Mouse (Mus musculus): ENCODE measurements around the gene Gak. TPM values are rescaled to one million over a fixed set of nuclear protein-coding genes. Genes with fewer than 3 reads are reported as not detected.

Gak gene
- polyA plus RNA-seq, 1 experiment from 2014 or later, result 36.1 TPM

DNA sequence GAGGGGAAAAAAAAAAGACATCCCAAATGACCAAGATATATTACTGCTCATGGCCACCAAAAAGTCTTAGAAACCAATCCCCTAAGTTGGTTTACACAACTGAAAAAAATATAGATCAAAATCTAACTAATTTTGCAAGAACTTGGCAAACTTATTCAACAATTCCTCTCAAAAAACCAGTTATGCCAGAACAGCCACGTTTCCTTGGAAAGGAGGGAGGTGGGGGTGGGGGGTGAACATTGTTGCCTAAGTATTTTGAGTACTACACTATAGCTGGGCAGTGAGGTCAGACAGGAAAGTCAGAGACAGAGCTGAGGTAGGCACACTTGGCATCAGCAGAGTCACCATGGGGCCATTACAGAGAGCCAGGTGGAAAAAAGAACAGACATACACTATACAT, 29.6 kb downstream of the Gak start:
- Histone ChIP-seq H3K9ac (ENCODE audit: low read length) (no peak overlapping the region), H3K36me3 (ENCODE audit: control insufficient read depth, insufficient read depth, low read length) (peaks cover 52% of the 10 kb centered on the region), H3K27me3 (ENCODE audit: control insufficient read depth, insufficient read depth, low read length) (no peaks in the 10 kb centered on the region), H3K4me2 (replicated peaks; ENCODE audit: low read depth) (no peak overlapping the region), H3K4me3 (ENCODE audit: low read depth, low read length) (no peak overlapping the region), H3K9me3 (ENCODE audit: control insufficient read depth, low read length) (no peaks in the 10 kb centered on the region), H3K27ac (replicated peaks) (no peak overlapping the region), H3K4me1 (replicated peaks; ENCODE audit: control insufficient read depth, insufficient read depth) (no peaks in the 10 kb centered on the region)
- 66% methylated on average over 1 of the region's 1 CpGs for WGBS
- no peak for ATAC-seq (ENCODE audit: low FRiP score, low TSS enrichment)
- TF ChIP-seq EP300 (optimal IDR thresholded peaks at IDR 0.05), result no peak
- TF ChIP-seq CTCF (IDR thresholded peaks at IDR 0.05; ENCODE audit: low read depth), result no peak
- DNase-seq (ENCODE audit: low spot score), result no peak

- H3K4me2 ChIP-seq (replicated peaks; ENCODE audit: low read depth), result no peak overlapping the region
- H3K36me3 ChIP-seq (ENCODE audit: control insufficient read depth, insufficient read depth, low read length), result peaks cover 20% of the 10 kb centered on the region
- no peaks in the 10 kb centered on the region for H3K4me1 ChIP-seq (replicated peaks; ENCODE audit: control insufficient read depth, insufficient read depth)
- 94% methylated on average over 3 of the region's 3 CpGs for WGBS
- H3K27me3 ChIP-seq (ENCODE audit: control insufficient read depth, insufficient read depth, low read length), result no peaks in the 10 kb centered on the region
- no peak for TF ChIP-seq EP300 (optimal IDR thresholded peaks at IDR 0.05)
- no peak for DNase-seq (ENCODE audit: low spot score)
- no peak for ATAC-seq (ENCODE audit: low FRiP score, low TSS enrichment)
- H3K9me3 ChIP-seq (ENCODE audit: control insufficient read depth, low read length), result no peaks in the 10 kb centered on the region
- H3K27ac ChIP-seq (replicated peaks), result no peak overlapping the region
- H3K4me3 ChIP-seq (ENCODE audit: low read depth, low read length), result no peak overlapping the region
- H3K9ac ChIP-seq (ENCODE audit: low read length), result no peak overlapping the region
These were observed 48.1 kb downstream of the Gak start for GRCm38 (mm10) chr5:108581361-108581891.

- Histone ChIP-seq H3K36me3 (ENCODE audit: control insufficient read depth, insufficient read depth, low read length) (peaks cover 49% of the 10 kb centered on the region), H3K27me3 (ENCODE audit: control insufficient read depth, insufficient read depth, low read length) (no peaks in the 10 kb centered on the region), H3K9me3 (ENCODE audit: control insufficient read depth, low read length) (no peaks in the 10 kb centered on the region), H3K4me1 (replicated peaks; ENCODE audit: control insufficient read depth, insufficient read depth) (no peaks in the 10 kb centered on the region), H3K4me2 (replicated peaks; ENCODE audit: low read depth) (no peak overlapping the region), H3K9ac (ENCODE audit: low read length) (no peak overlapping the region), H3K4me3 (ENCODE audit: low read depth, low read length) (no peak overlapping the region), H3K27ac (replicated peaks) (no peak overlapping the region)
- WGBS, result 77% methylated on average over 6 of the region's 6 CpGs
- ATAC-seq (ENCODE audit: low FRiP score, low TSS enrichment) (no peak), DNase-seq (ENCODE audit: low spot score) (no peak)
- TF ChIP-seq CTCF (IDR thresholded peaks at IDR 0.05; ENCODE audit: low read depth) (no peak), EP300 (optimal IDR thresholded peaks at IDR 0.05) (no peak)
These were observed 56.5 kb downstream of the Gak start for GRCm38 (mm10) chr5:108573054-108573453.

DNA sequence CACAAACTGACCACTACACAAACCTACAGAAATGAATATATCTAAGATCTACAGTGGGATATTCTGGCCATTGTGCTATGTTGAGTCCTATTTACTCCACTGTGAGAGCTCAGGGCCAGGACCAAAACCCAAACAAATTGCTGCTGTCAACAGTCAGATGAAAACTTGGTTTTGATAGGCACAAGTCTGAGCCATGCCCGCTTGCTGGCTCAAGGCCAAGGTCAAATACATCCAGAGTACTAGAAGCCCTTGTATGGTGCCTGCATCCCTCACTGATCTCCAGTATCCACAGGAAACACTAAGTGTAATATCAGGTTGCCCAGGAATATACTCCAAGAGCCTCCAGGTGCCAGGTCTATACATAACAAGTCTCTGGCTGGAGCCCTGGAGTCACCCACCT, 58.6 kb downstream of the Gak start:
- Histone ChIP-seq H3K4me2 (replicated peaks; ENCODE audit: low read depth) (no peak overlapping the region), H3K4me1 (replicated peaks; ENCODE audit: control insufficient read depth, insufficient read depth) (no peaks in the 10 kb centered on the region), H3K27ac (replicated peaks) (no peak overlapping the region), H3K36me3 (ENCODE audit: control insufficient read depth, insufficient read depth, low read length) (peaks cover 39% of the 10 kb centered on the region), H3K4me3 (ENCODE audit: low read depth, low read length) (no peak overlapping the region), H3K9ac (ENCODE audit: low read length) (no peak overlapping the region), H3K9me3 (ENCODE audit: control insufficient read depth, low read length) (no peaks in the 10 kb centered on the region), H3K27me3 (ENCODE audit: control insufficient read depth, insufficient read depth, low read length) (no peaks in the 10 kb centered on the region)
- DNase-seq (ENCODE audit: low spot score), result no peak
- 88% methylated on average over 1 of the region's 1 CpGs for WGBS
- ATAC-seq (ENCODE audit: low FRiP score, low TSS enrichment), result no peak
- TF ChIP-seq EP300 (optimal IDR thresholded peaks at IDR 0.05), result no peak
- no peak for TF ChIP-seq CTCF (IDR thresholded peaks at IDR 0.05; ENCODE audit: low read depth)

DNA sequence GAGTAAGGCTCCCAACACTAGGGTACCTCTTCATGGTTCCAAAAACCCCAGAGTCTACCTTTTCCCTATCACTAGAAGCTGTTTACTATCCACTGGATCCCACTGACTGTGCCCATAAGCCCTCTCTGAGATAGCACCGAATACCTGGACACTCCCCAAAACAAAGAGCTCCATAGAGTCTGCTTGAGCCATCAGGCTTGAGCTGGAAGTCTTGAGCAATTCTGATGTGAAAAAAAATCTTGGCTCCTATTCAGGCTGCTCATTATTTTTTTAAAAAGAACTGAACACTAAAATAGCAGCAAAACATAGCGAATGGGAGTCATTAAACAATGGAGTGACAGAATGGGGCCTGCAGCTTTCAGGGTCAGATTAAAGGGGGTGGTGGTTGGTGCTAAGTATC, 62.5 kb downstream of the Gak start:
- H3K36me3 ChIP-seq (ENCODE audit: control insufficient read depth, insufficient read depth, low read length), result peaks cover 27% of the 10 kb centered on the region
- H3K27ac ChIP-seq (replicated peaks), result no peak overlapping the region
- TF ChIP-seq EP300 (optimal IDR thresholded peaks at IDR 0.05), result no peak
- TF ChIP-seq CTCF (IDR thresholded peaks at IDR 0.05; ENCODE audit: low read depth), result no peak
- H3K9me3 ChIP-seq (ENCODE audit: control insufficient read depth, low read length), result no peaks in the 10 kb centered on the region
- no peak for DNase-seq (ENCODE audit: low spot score)
- ATAC-seq (ENCODE audit: low FRiP score, low TSS enrichment), result no peak
- H3K27me3 ChIP-seq (ENCODE audit: control insufficient read depth, insufficient read depth, low read length), result no peaks in the 10 kb centered on the region
- no peak overlapping the region for H3K4me2 ChIP-seq (replicated peaks; ENCODE audit: low read depth)
- no peak overlapping the region for H3K4me3 ChIP-seq (ENCODE audit: low read depth, low read length)
- H3K9ac ChIP-seq (ENCODE audit: low read length), result no peak overlapping the region
- WGBS, result 79% methylated on average over 2 of the region's 2 CpGs
- no peaks in the 10 kb centered on the region for H3K4me1 ChIP-seq (replicated peaks; ENCODE audit: control insufficient read depth, insufficient read depth)

DNA sequence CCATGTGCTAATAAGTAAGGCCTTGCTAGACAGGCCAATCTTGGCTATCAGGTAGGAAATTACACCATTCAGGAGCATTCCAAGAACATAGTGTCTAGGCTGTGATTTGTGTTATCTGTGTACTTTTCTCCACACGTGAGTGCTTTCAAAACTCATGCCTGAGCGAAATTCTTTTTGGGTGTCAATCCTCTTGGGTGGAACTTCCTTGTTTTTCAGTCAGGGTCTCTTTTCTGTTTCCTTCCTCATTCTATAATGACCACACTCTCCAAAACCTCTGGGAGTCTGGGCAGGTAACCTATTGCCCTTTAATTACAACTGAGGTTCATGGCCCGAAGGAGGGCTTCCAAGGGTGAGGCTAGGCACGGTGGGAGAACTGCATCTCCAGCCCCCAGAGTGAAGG, 63.0 kb downstream of the Gak start:
- Histone ChIP-seq H3K4me3 (ENCODE audit: low read depth, low read length) (no peak overlapping the region), H3K9me3 (ENCODE audit: control insufficient read depth, low read length) (no peaks in the 10 kb centered on the region), H3K27ac (replicated peaks) (no peak overlapping the region), H3K9ac (ENCODE audit: low read length) (no peak overlapping the region), H3K27me3 (ENCODE audit: control insufficient read depth, insufficient read depth, low read length) (no peaks in the 10 kb centered on the region), H3K4me2 (replicated peaks; ENCODE audit: low read depth) (no peak overlapping the region), H3K36me3 (ENCODE audit: control insufficient read depth, insufficient read depth, low read length) (peaks cover 26% of the 10 kb centered on the region), H3K4me1 (replicated peaks; ENCODE audit: control insufficient read depth, insufficient read depth) (no peaks in the 10 kb centered on the region)
- TF ChIP-seq CTCF (IDR thresholded peaks at IDR 0.05; ENCODE audit: low read depth) (no peak), EP300 (optimal IDR thresholded peaks at IDR 0.05) (no peak)
- 81% methylated on average over 4 of the region's 4 CpGs for WGBS
- no peak for ATAC-seq (ENCODE audit: low FRiP score, low TSS enrichment)
- DNase-seq (ENCODE audit: low spot score), result no peak

All from stomach, postnatal 0 days (tissue).